Mouse (Mus musculus) lung, postnatal 0 days (tissue): Measurements from ENCODE around the gene Tia1.

Experiments
- CTCF ChIP-seq: IDR thresholded peaks from 2 replicates; pipeline ENCODE4 v1.5.1; 2016; ENCODE audit warnings: antibody characterized with exemption, mild to moderate bottlenecking
- EP300 ChIP-seq: IDR thresholded peaks from 2 replicates; pipeline ENCODE4 v1.6.1; 2016; ENCODE audit warnings: antibody characterized with exemption, mild to moderate bottlenecking, control low read depth

GRCm38 (mm10) chr6:86378341-86378740 is 25.7 kb upstream of the Tia1 start:
- TF ChIP-seq CTCF: no peak
- TF ChIP-seq EP300: no peak
